Mouse (Mus musculus): ENCODE results near the gene Grk4.
"Not testable (repeated sequence)": the region's sequence is repeated elsewhere in the genome, so short reads cannot be mapped to it uniquely, and the experiment has no call there.

The Grk4 gene

DNA sequence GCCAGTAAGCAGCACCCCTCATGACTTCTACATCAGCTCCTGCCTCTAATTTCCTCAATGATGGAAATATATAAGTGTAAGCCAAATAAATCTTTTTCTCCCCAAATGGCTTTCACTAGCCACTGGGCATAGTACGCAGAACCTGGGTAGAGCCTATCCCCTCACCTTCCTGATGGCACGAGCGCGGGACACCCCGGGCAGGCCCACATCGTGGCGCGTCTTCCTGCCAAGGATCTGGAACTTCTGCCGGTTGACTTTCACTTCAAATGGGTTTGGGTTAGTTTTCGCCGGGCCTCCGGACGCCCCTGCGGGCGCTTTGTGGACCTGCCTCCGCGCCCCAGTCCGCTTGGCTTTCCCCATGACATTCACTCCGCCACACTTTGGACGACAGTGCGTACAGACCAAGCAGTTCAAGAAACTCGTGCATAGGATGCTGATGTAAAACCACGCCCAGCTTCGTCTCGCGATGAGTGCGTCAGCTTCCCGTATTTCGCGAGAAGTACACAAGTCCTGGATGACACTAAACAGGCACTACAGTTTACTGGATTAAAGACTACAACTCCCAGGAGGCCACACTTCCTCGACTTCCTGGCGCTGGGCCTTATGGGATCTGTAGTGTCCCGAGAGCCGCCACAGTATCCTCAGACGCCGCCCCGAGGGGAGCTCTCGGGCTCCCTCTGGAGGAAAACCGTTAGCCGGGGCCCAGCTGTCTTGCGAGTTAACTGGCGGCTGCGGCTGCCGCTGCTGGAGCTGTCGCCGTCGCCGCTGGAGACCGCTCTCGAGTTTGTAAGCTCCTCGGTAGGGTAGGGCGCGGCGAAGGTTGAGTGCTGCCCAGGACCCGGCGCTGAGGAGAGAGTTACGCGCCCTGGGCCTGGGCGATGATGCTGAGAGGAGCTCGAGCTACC is at the start of gene Grk4, which contains the start of gene Nop14:
TSS of gene Grk4 (plus strand) at position 694 of the 905 bp plus-strand sequence.
TSS of gene Nop14 (minus strand) at position 463 of the 905 bp plus-strand sequence.
- DNase-seq, result peak; percentile 98

DNA sequence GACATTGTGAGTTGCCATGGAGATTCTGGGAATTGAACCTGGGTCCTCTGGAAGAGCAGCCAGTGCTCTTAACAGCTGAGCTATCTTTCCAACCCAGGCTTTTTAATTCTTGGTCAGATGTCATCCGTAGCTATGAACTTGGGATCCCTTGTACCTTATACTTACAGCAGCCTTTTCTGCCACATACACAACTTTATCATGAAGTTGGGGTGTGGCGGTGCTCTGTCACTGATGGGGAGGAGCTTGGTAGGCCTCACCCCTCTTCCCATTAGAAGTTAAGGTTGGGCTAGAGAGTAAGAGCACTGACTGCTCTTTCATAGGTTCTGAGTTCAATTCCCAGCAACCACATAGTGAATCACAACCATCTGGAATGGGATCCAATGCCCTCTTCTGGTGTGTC is 27.2 kb upstream of the Grk4 start:
- DNase-seq, result no peak

DNA sequence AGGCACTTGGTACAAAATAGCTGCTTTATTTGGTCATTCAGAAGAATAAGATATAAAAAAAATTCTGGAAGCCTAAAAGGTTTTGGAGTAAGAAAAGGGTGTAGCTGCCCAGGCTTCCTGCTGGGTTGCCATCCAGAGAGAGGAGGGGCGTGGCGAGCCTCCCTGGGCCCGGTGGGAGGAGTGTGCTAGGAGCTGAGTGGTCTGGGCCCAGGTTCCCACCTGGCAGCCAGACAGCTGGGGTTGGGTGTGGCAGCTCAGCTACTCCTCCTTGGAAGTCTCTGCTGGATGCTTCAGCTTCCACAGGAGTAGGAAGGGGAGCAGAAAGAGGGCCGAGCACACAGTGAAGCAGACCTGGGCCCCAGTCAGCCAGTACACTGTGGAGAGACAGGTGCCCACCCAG is 26.5 kb upstream of the Grk4 start:
- no peak for DNase-seq

DNA sequence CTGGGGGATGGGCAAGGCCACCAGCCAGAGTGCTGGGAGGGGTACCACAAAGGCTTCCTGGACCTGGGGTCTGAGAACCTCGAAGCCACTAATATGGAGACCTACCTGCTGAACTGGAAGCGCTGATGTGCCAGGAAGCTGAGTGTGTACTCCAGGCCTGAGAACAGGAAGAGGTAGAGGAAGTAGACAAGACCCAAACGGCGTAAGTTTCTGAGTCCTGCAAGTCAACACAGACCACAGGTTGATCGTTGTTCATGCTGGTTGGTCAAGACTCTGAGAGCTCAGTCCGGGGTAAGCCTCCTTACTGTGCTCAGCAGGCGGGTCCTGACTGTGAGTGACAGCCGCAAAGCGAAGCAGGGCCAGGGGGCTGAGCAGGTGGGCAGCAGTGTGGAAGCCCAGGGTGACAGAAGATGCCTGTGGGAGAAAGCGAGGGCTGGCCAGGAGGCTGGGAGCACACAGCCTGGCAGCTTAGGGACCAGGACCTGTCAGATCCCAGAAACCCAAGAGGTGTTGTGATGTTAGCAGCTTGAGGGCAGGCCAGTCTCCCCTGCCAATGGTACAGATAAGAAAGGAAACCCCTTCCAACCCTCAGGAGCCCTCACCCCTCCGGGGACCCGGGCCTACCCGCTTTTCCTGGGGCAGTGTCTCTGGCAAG is 25.3 kb upstream of the Grk4 start:
- no peak for DNase-seq

DNA sequence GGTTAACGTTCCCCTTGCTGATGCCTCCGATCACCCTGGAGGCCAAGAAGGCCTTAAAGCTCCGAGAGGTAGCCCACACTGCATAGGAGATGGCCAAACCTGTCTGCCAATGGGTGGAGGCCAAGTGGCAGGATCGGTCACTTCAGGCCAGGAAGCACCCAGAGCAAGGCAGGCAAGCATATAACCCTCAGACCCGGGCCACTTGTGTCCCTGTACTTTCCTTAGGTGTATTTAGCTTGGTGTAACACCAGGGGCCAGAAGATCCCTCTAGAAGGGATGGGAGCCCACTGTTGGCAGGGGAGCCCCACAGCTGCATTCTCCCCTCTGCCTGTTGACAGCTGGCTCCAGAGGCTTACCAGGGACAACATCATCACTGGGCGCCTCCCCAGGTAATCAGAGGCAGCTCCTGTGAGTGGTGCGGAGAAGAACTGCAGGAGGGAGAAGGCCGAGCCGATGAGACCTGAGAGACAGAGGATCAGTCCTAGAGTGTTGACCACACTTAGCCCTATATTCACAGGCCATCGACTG is 24.4 kb upstream of the Grk4 start:
- peak; percentile 28 for DNase-seq

DNA sequence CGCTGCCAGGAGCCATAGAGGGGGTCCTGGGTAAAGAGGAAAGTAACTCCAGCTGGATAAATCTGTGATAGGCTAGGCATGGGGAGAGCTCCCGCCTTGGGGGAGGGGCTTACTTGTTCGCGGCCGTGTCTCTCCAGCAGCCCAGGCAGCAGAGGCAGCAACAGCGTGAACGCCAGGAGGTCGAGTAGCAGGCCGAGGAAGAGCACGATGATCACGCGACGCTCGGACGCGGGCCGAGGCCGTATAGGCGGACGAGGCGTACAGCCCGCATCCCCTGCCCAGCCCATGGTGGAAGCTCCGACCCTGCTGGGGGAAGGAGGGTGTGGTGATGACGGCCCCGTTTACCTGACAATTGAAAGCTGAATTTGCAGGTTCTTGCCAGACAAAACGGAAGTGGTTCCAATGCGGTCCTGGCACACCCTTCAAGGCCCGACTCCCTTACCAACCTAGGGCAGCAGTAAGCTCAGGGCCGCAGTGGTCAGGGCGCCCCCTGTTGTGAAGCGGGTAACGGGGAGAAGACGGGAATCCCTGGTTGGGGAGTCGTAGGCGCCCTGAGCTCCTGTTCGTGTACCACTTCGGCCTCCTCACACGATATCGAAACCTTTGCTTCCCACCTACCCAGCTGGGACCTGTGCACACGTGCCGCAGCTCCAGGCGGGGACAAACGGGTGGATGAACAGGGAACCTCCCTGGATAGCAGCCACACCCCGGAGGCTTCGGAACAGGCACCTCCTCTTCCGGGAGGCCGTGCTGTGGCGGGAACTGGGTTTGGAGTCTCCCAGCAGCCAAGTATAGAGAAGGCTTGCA is 23.5 kb upstream of the Grk4 start, which contains the start of gene Mfsd10:
TSS of gene Mfsd10 (minus strand) at position 732 of the 807 bp plus-strand sequence.
- peak; percentile 74 for DNase-seq

DNA sequence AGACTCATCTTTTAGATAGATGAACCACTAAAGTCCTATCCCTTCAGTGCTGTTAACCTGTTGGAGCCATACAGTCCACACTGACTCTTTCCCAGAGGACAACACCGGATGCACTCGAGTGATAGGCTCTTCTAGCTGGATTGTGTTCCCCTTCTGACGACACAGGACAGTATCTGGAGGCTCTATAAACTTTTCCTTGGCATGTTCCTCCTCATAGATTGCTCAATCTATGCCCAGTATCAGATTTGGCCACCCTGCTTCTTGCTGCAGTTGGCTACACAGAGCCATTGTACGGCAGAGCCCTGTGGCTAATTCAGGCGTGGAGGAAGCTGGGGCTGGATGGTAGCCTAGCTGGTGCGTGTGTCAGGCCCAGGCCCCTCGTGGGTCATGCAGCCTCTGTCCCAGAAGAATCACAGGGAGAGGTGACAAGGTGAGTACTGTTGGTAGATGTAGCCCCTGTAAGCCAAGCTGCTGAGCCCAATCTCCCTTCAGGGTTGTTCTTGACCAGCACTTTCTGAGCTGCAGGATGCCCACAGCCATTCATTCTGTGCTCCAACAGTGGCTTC is 22.5 kb upstream of the Grk4 start:
- no peak for DNase-seq

DNA sequence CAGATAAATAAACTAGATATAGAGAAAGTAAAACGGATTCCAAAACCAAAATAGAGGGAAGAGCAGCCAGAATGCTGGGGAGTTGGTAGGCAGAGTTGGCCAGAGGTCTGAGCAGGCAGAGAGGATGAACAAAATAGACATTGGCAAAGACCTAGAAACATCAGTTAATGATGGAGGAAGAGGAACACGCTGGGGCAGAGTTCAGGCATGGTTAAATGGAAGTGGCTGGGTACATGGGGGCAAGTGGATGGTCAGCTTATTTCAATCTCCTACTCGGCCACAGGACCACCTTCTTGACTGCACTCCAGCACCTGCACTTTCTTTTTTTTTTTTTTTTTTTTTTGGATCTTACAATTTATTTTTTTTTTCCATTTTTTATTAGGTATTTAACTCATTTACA is 18.2 kb upstream of the Grk4 start:
- no peak for DNase-seq

DNA sequence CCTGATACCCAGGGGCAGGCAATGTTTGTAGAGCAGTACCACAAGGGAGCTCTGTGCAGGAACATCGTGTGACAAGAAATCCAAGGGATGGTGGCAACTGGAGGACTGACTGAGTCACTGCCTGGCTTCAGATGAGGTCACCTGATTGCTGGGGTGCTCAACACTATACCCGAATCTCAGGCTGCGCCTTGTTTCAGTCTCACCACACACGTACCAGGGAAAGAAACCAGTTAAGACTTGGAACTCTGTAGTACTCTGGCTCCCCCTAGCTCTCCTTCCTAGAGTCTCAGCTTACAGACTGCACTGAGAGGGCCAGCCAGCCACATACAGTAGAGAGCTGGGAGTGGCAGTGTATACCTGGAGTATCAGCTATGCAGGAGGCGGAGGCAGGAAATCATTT is 17.2 kb upstream of the Grk4 start:
- no peak for DNase-seq

DNA sequence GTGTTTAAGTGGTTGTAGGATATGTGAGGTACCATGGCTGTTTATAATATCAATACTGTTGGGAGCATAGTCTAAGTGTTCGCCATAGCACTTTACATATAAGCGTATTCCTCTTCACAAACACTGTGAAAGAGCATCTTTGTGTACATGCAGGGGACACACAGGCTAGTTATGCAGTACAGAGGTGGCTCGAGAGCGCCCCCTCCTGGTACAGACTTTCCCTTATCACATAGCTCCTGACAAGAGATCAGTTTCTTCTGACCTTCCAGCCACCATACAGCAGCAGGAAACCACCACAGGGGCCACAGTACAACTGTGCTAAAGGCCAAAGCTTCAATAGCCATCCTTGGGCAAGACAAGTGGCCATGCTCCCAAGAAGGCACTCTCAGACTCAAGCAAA is 12.6 kb upstream of the Grk4 start:
- peak; percentile 62 for DNase-seq

DNA sequence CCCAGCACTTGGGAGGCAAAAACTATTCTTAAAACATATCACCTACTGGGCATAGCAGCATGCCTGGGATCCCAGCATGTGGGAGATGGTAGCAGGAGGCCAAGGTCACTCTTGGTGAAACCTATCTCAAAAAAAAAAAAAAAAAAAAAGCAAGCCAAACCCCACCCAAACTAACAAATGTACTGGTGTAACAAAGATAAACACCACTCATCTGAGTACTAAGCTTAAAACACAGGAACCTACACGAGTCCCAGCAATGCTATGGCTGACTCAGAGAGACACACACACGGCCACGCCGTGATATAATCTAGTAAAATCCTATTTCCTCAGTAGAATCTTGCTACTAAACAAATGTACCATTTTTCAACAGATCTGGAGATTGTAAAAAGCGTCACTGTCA is 7.2 kb upstream of the Grk4 start:
- no peak for DNase-seq

DNA sequence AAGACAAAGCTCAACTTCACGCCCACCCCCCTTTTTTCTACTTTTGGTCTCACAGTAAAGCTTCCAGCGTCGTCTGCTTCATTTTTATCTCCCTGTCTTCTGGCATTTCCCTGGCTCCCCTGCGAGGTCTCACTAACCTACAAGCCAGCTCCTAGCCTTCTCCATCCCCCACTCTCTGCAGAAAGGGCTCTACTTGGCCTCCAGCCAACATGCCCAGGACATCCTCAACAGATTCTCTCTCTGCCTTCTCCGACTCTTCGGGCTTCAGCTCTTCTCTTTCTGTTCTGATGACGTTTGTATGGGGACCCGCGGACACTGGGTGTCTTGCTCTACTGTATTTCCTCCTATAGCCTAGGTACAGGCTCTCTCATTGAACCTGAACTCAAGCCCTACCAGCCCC is 5.3 kb upstream of the Grk4 start:
- DNase-seq, result no peak

DNA sequence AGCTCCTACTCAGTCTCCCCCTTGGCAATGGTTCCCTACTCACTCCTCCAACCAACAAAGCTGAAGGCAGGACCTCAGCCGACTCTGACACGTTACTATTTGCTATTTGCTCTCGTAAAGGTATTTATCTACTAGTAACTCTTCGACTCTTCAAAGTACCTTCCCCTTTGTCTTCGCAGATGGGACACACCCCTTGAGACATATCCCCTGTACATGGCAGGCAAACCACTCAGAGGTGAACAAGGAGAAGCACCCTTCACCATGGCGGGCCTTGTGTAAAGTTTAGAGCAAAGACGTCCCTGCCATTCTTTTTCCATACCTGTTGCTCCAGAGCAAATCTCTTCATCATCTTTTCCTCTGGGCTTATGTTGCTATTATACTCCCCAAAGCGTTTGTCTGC is 2.6 kb upstream of the Grk4 start:
- DNase-seq, result no peak

DNA sequence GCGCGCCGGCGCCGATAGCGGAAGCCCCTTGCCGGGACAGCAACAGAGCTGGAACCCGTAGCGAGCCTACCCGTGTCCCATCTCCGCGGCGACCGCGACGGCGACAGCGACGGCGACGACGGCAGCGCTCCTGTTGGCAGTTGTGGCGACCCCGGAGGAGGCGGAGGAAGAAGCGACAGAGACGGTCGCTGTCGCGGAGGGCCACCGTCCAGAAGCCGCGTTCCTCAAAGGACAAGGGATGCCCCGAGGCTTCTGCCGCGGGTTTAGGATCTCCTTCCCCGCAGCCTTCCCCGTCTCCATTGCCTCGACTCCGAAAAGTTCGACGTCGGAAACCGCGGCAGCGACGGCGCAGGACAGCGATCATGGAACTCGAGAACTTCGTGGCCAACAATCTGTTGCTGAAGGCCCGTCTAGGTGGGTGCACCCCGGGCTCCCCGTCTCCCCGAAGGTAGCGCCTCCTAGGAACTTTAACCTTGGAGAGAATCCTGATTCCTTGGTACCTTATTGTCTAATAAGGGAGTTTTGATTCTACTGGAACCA is 482 bp downstream of the Grk4 start:
- no peak for DNase-seq

DNA sequence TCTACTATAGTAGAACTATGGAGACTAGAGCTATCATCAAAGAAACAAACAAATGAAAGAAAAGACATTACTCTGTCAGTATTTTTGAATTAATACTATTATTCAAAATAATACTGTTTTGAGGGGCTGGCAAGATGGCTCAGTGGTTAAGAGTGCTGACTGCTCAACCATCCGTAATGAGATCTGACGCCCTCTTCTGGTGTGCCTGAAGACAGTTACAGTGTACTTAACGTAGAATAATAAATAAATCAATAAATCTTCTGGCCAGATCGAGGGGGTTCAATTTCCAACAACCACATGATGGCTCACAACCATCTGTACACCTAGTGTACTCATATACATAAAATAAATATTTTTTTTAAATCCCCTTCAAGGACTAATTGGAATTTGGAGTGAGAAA is 1.7 kb downstream of the Grk4 start:
- DNase-seq, result no peak

DNA sequence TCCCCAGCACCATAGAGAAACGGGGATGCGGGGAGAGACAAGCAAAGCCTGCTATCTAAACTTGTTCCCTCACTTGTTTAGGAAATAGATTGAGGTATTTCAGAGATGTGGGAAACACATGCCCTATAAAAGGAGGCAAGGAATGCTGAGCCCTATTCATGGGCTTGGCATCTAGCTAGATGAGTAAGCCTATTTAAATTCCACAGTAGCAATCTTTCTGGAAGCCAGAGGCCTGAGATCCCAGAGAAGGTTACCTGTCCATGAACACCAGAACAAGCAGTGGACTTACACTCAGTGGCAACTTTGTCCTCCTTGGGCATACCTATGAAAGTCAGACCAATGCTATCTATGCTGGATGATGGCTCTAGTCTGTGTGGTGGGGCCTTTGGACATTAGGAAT is 3.1 kb downstream of the Grk4 start:
- DNase-seq, result no peak

DNA sequence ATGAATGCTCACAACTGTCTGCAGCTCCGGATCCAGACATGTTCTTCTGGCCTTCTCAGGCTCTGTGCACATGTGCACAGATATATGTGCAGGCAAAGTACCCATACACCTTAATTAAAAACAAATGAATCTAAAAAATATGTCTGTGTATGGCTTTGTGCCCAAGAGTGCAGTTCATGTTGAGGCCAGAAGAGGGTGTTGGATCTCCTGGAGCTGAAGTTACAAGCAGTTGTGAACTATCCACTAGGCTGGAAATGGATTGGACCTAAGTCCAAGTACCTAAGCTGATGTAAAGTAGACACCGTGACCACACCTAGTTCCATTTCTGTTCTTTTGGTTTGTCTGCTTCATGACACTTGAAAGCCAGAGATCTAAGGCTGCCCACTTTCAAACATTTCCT is 9.3 kb downstream of the Grk4 start:
- no peak for DNase-seq

DNA sequence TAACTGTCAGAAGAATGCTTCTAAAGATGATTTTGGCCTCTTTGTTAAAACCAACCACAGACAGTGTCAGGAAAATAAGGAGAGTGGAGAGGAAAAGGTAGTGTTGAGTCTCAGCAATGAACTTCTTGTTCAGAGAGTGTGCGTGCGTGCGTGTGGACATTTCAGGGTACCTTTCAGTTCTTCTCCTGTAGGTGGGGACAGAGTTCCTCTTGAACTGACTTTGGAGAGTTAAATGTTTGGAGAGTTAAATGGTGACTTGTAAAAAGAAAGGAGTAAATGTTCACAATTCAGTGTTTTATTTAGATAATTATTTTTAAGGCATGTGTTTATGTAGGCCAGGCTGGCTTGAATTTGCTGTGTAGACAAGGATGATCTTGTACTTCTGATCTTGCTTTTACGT is 10.1 kb downstream of the Grk4 start:
- DNase-seq, result no peak

DNA sequence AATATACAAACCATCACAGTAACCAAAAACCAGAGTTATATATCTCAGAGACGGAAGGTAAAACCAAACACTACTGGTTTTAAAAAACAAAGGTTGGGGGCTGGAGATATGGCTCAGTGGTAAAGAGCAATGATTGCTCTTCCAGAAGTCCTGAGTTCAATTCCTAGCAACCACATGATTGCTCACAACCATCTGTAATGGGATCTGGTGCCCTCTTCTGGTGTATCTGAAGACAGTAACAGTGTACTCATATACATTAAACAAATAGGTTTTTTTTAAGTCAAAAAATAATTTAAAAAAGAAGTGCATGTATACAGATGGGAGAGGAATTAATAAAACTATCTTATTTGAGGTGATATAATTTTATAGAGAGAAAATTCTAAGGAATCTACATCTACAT is 29.7 kb downstream of the Grk4 start:
- DNase-seq, result no peak

DNA sequence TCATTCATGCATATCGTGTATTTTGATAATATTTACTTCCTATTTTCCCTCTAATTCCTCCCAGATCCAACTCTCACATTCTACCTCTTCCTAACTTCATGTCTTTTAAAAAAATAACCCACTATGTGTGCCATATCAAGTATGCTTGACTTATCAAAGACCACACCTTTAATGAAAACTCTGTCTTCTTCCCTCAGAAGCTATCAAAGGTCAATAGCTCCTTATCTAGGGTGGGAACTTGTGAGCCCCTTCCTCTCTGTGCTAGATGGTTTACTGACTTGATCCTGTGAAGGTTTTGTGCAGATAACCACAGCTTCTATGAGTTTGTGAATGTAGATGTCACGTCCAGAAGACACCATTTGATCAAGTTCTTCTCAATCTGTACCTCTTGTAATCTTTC is 32.6 kb downstream of the Grk4 start:
- DNase-seq, result no peak

DNA sequence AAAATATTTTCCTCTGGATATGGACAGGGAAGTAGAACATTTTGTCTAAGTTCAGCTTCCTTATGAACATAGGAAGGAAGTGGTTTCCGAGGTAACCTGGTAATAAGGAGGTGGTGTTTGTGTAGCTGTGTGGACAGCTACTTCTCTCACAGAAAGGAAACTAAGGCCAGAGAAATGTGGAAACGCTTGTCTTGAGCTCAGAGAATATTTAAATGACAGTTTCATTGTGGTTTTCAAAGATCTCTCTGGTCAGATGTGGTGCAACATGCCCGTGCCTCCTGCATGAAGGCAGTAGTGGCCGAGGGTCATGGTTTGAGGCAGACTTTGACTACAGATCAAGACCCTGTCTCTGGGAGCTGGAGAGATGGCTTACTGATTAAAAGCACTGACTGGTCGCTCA is 35.3 kb downstream of the Grk4 start:
- DNase-seq, result no peak

DNA sequence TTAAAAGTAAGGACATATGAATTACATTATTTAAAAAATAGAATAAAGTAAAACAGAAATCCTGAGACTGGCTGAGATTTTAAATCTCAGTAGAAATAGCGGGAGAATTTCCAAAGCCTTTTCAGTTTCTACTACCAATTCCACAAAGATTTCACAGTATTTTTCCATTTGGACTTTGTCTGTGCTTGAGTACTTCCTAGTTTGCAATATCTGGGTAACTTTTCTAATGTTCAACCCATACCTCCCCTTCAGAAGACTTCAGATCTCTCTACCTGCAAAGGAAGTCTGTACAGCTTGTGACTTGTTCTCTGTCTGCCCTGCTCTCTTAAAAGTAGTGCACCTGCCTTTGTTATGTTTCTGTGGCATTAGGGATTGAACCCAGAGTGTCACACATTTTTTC is 48.3 kb downstream of the Grk4 start:
- no peak for DNase-seq

DNA sequence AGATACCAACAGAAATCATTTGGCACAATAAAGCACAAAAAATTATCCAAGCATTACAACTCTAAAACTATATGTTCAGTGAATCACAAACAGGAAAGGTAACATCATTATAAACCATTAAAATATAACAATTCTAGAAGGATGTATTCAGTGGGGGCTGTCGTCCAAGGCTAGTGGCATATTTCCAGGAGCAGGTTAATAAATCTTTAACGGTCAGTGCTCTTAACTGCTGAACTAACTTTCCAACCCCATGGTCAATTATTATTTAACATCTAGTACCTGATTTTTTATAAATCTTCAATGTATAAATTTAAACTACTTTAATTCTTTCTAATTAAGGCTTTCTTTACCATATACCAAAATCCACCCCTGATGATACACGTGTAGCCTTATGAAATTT is 54.2 kb downstream of the Grk4 start:
- not testable (repeated sequence) for DNase-seq

Data from cerebellum, adult 11 months (tissue).